Mouse (Mus musculus) embryonic facial prominence, embryonic 12.5 days (tissue): ENCODE measurements at regions not wholly inside any gene's neighbourhood (a gene's known extent, or its start where the extent isn't known, plus 50 kb on each side); places are given as distances from the start of the nearest gene placed in this dataset.

ENCODE experiments used
- ATAC-seq: fragments of 200-750 bp; cut with Nextera tagmentation; 2 replicates; pipeline ENCODE4 v1.8.0; 2017; ENCODE audit not compliant: insufficient number of reproducible peaks, insufficient read depth, low FRiP score, low TSS enrichment
- H3K27ac ChIP-seq: fragments of 300-500 bp; sonication (generic); 2 replicates; pipeline ENCODE4 v1.5.1; 2016; ENCODE audit warnings: mild to moderate bottlenecking
- H3K27me3 ChIP-seq: fragments of 300-500 bp; sonication (generic); 2 replicates; pipeline ENCODE4 v1.6.1; 2016; ENCODE audit warnings: mild to moderate bottlenecking, moderate library complexity
- H3K36me3 ChIP-seq: fragments of 300-500 bp; sonication (generic); 2 replicates; pipeline ENCODE4 v1.6.1; 2016; ENCODE audit warnings: mild to moderate bottlenecking
- H3K4me1 ChIP-seq: fragments of 300-500 bp; sonication (generic); 2 replicates; pipeline ENCODE4 v1.6.1; 2016
- H3K4me2 ChIP-seq: fragments of 300-500 bp; sonication (generic); replicated peaks from 2 replicates; pipeline ENCODE4 v1.6.1; 2016; ENCODE audit warnings: mild to moderate bottlenecking, moderate library complexity
- H3K4me3 ChIP-seq: fragments of 300-500 bp; sonication (generic); 2 replicates; pipeline ENCODE4 v1.5.1; 2016; ENCODE audit warnings: mild to moderate bottlenecking
- H3K9ac ChIP-seq: fragments of 300-500 bp; sonication (generic); 2 replicates; pipeline ENCODE4 v1.6.1; 2016; ENCODE audit warnings: mild to moderate bottlenecking, moderate library complexity
- H3K9me3 ChIP-seq: fragments of 300-500 bp; sonication (generic); 2 replicates; pipeline ENCODE4 v1.6.1; 2016; ENCODE audit warnings: mild to moderate bottlenecking, moderate library complexity
- WGBS: fragments of 180-500 bp; shearing (Covaris S2); methylation state at CpG from one replicate; pipeline ENCODE4 v1.1.7; 2016; 5-methylcytosine and 5-hydroxymethylcytosine counted together

GRCm38 (mm10) chr7:72594741-72595140 is 288.3 kb upstream of the Mctp2 start:
- Histone ChIP-seq H3K4me1 (no peaks in the 10 kb centered on the region), H3K27me3 (no peaks in the 10 kb centered on the region), H3K27ac (no peak overlapping the region), H3K9me3 (no peaks in the 10 kb centered on the region), H3K36me3 (no peaks in the 10 kb centered on the region), H3K4me3 (no peak overlapping the region), H3K4me2 (no peak overlapping the region), H3K9ac (no peak overlapping the region)
- no peak for ATAC-seq
- 86% methylated on average over 1 of the region's 1 CpGs for WGBS

- ATAC-seq: no peak
- H3K4me3 ChIP-seq: no peak overlapping the region
- H3K36me3 ChIP-seq: no peaks in the 10 kb centered on the region
- H3K4me2 ChIP-seq: no peak overlapping the region
- no peaks in the 10 kb centered on the region for H3K27me3 ChIP-seq
- H3K9me3 ChIP-seq: no peaks in the 10 kb centered on the region
- no peak overlapping the region for H3K9ac ChIP-seq
- no peak overlapping the region for H3K27ac ChIP-seq
- H3K4me1 ChIP-seq: no peaks in the 10 kb centered on the region
These were observed 290.6 kb upstream of the Mctp2 start for GRCm38 (mm10) chr7:72596985-72597384.

- no peak overlapping the region for H3K27ac ChIP-seq
- H3K9ac ChIP-seq: no peak overlapping the region
- H3K9me3 ChIP-seq: no peaks in the 10 kb centered on the region
- 71% methylated on average over 8 of the region's 8 CpGs for WGBS
- H3K4me2 ChIP-seq: no peak overlapping the region
- H3K4me1 ChIP-seq: no peaks in the 10 kb centered on the region
- H3K4me3 ChIP-seq: no peak overlapping the region
- 0 out of 2 replicates have a peak, but pooled peaks have one; percentile 22 for ATAC-seq
- H3K36me3 ChIP-seq: no peaks in the 10 kb centered on the region
- H3K27me3 ChIP-seq: no peaks in the 10 kb centered on the region
These were observed 295.5 kb upstream of the Mctp2 start for GRCm38 (mm10) chr7:72601933-72602332.

GRCm38 (mm10) chr7:72609791-72610190 is 303.4 kb upstream of the Mctp2 start:
- no peaks in the 10 kb centered on the region for H3K27me3 ChIP-seq
- no peaks in the 10 kb centered on the region for H3K36me3 ChIP-seq
- H3K4me3 ChIP-seq: no peak overlapping the region
- H3K27ac ChIP-seq: no peak overlapping the region
- no peaks in the 10 kb centered on the region for H3K9me3 ChIP-seq
- 66% methylated on average over 3 of the region's 3 CpGs for WGBS
- no peak for ATAC-seq
- H3K4me1 ChIP-seq: no peaks in the 10 kb centered on the region
- no peak overlapping the region for H3K4me2 ChIP-seq
- no peak overlapping the region for H3K9ac ChIP-seq

- Histone ChIP-seq H3K36me3 (no peaks in the 10 kb centered on the region), H3K9me3 (no peaks in the 10 kb centered on the region), H3K4me1 (no peaks in the 10 kb centered on the region), H3K4me2 (no peak overlapping the region), H3K9ac (no peak overlapping the region), H3K4me3 (no peak overlapping the region), H3K27ac (no peak overlapping the region), H3K27me3 (no peaks in the 10 kb centered on the region)
- 80% methylated on average over 4 of the region's 4 CpGs for WGBS
- ATAC-seq: no peak
These were observed 308.8 kb upstream of the Mctp2 start for GRCm38 (mm10) chr7:72615232-72615631.

- H3K27me3 ChIP-seq: no peaks in the 10 kb centered on the region
- H3K4me1 ChIP-seq: no peaks in the 10 kb centered on the region
- no peak overlapping the region for H3K27ac ChIP-seq
- no peak overlapping the region for H3K9ac ChIP-seq
- 0 out of 2 replicates have a peak, but pooled peaks cover 3% of the 10 kb centered on the region for H3K9me3 ChIP-seq
- WGBS: 67% methylated on average over 4 of the region's 4 CpGs
- no peaks in the 10 kb centered on the region for H3K36me3 ChIP-seq
- H3K4me2 ChIP-seq: no peak overlapping the region
- no peak overlapping the region for H3K4me3 ChIP-seq
- no peak for ATAC-seq
These were observed 321.0 kb upstream of the Mctp2 start for GRCm38 (mm10) chr7:72627369-72627768.

GRCm38 (mm10) chr7:72639566-72639965 is 333.2 kb upstream of the Mctp2 start:
- 73% methylated on average over 2 of the region's 2 CpGs for WGBS
- Histone ChIP-seq H3K4me3 (no peak overlapping the region), H3K9ac (no peak overlapping the region), H3K4me2 (no peak overlapping the region), H3K9me3 (no peaks in the 10 kb centered on the region), H3K27ac (no peak overlapping the region), H3K27me3 (no peaks in the 10 kb centered on the region), H3K36me3 (no peaks in the 10 kb centered on the region), H3K4me1 (no peaks in the 10 kb centered on the region)
- ATAC-seq: no peak

- H3K4me2 ChIP-seq: no peak overlapping the region
- 66% methylated on average over 6 of the region's 6 CpGs for WGBS
- ATAC-seq: no peak
These were observed 368.6 kb upstream of the Mctp2 start for GRCm38 (mm10) chr7:72675018-72675417.

GRCm38 (mm10) chr7:72685803-72686202 is 379.4 kb upstream of the Mctp2 start:
- Histone ChIP-seq H3K4me1 (no peaks in the 10 kb centered on the region), H3K36me3 (no peaks in the 10 kb centered on the region), H3K9ac (no peak overlapping the region), H3K27ac (no peak overlapping the region), H3K27me3 (no peaks in the 10 kb centered on the region), H3K4me2 (no peak overlapping the region), H3K9me3 (no peaks in the 10 kb centered on the region), H3K4me3 (no peak overlapping the region)
- no peak for ATAC-seq
- 44% methylated on average over 2 of the region's 2 CpGs for WGBS

More at GRCm38 (mm10) chr7:72675018-72675417, 368.6 kb upstream of the Mctp2 start:
- Histone ChIP-seq H3K9ac (no peak overlapping the region), H3K9me3 (no peaks in the 10 kb centered on the region), H3K36me3 (no peaks in the 10 kb centered on the region), H3K4me1 (no peaks in the 10 kb centered on the region), H3K4me3 (no peak overlapping the region), H3K27ac (no peak overlapping the region), H3K27me3 (no peaks in the 10 kb centered on the region)

- no peaks in the 10 kb centered on the region for H3K4me1 ChIP-seq
- WGBS: 56% methylated on average over 4 of the region's 4 CpGs
- ATAC-seq: no peak
These were observed 380.9 kb upstream of the Mctp2 start for GRCm38 (mm10) chr7:72687356-72687755.

GRCm38 (mm10) chr7:72691396-72691795 is 385.0 kb upstream of the Mctp2 start:
- no peak overlapping the region for H3K9ac ChIP-seq
- WGBS: 83% methylated on average over 3 of the region's 3 CpGs
- H3K27me3 ChIP-seq: no peaks in the 10 kb centered on the region
- H3K36me3 ChIP-seq: no peaks in the 10 kb centered on the region
- no peaks in the 10 kb centered on the region for H3K9me3 ChIP-seq
- no peak overlapping the region for H3K4me3 ChIP-seq
- H3K27ac ChIP-seq: no peak overlapping the region
- H3K4me1 ChIP-seq: no peaks in the 10 kb centered on the region
- no peak overlapping the region for H3K4me2 ChIP-seq
- ATAC-seq: no peak

More at GRCm38 (mm10) chr7:72687356-72687755, 380.9 kb upstream of the Mctp2 start:
- Histone ChIP-seq H3K36me3 (no peaks in the 10 kb centered on the region), H3K4me3 (no peak overlapping the region), H3K4me2 (no peak overlapping the region), H3K27ac (no peak overlapping the region), H3K9ac (no peak overlapping the region), H3K9me3 (no peaks in the 10 kb centered on the region), H3K27me3 (no peaks in the 10 kb centered on the region)

GRCm38 (mm10) chr7:72691859-72692258 is 385.5 kb upstream of the Mctp2 start:
- H3K27me3 ChIP-seq: no peaks in the 10 kb centered on the region
- no peaks in the 10 kb centered on the region for H3K9me3 ChIP-seq
- H3K4me2 ChIP-seq: no peak overlapping the region
- no peak overlapping the region for H3K4me3 ChIP-seq
- ATAC-seq: no peak
- no peaks in the 10 kb centered on the region for H3K36me3 ChIP-seq
- no peaks in the 10 kb centered on the region for H3K4me1 ChIP-seq
- no peak overlapping the region for H3K9ac ChIP-seq
- no peak overlapping the region for H3K27ac ChIP-seq
- 81% methylated on average over 9 of the region's 9 CpGs for WGBS

GRCm38 (mm10) chr7:72696736-72697135 is 390.3 kb upstream of the Mctp2 start:
- ATAC-seq: no peak
- H3K9ac ChIP-seq: no peak overlapping the region
- no peaks in the 10 kb centered on the region for H3K9me3 ChIP-seq
- no peaks in the 10 kb centered on the region for H3K27me3 ChIP-seq
- H3K4me1 ChIP-seq: no peaks in the 10 kb centered on the region
- no peaks in the 10 kb centered on the region for H3K36me3 ChIP-seq
- WGBS: 89% methylated on average over 3 of the region's 3 CpGs
- H3K27ac ChIP-seq: no peak overlapping the region
- no peak overlapping the region for H3K4me2 ChIP-seq
- no peak overlapping the region for H3K4me3 ChIP-seq
